Mouse (Mus musculus): ENCODE measurements at regions not wholly inside any gene's neighbourhood (a gene's known extent, or its start where the extent isn't known, plus 50 kb on each side); places are given as distances from the start of the nearest gene placed in this dataset.

DNA sequence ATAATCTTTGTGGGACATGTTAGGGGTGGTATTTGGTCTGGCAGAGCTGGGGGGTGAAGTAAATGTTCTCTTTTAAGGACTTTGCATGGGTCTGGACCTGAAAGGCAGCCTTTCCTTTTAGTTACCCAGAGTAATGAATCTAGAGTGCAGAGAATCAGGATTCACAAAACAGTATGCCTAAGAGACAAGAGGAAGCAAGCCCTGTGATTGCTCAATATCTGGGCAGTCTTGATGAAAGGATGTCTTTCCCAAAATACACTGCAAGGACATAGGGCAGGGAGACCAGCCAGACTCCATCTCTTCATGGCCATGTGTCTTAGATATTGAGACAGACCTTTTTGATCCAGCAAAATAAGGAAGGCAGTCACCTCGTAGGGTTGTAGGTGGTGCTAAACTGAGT lies 84.3 kb downstream of the Ttc32 start:
- Histone ChIP-seq H3K9me3 (ENCODE audit: control insufficient read depth, low read length) (no peaks in the 10 kb centered on the region), H3K9ac (ENCODE audit: low read length) (no peak overlapping the region), H3K27ac (replicated peaks) (no peak overlapping the region), H3K36me3 (ENCODE audit: control insufficient read depth, insufficient read depth, low read length) (no peaks in the 10 kb centered on the region), H3K4me2 (replicated peaks; ENCODE audit: low read depth) (no peak overlapping the region), H3K4me3 (ENCODE audit: low read depth, low read length) (no peak overlapping the region), H3K4me1 (replicated peaks; ENCODE audit: control insufficient read depth, insufficient read depth) (no peaks in the 10 kb centered on the region), H3K27me3 (ENCODE audit: control insufficient read depth, insufficient read depth, low read length) (no peaks in the 10 kb centered on the region)
- 88% methylated on average over 1 of the region's 1 CpGs for WGBS
- ATAC-seq (ENCODE audit: low FRiP score, low TSS enrichment) (no peak), DNase-seq (ENCODE audit: low spot score) (no peak)
- no peak for TF ChIP-seq EP300 (optimal IDR thresholded peaks at IDR 0.05)
- no peak for TF ChIP-seq CTCF (IDR thresholded peaks at IDR 0.05; ENCODE audit: low read depth)

DNA sequence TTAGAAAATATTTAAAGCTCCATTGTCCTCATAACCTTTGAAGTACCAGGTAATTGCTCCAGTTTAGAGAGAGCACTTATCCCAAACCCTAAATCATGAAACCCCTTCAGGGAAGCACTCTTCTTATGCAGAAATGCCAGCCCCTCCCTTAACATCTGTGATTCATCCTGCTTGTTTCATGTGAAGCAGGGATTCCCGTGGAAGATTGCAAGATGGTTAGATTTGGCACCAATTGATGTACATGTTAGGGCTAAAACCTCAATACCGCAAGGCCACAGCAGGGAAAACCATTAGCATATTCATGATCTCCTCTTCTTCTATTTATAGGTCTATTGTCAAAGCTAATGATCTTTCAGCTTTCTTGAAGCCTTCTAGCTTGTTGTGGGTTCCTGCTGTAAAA lies 88.8 kb downstream of the Ttc32 start:
- no peak overlapping the region for H3K27ac ChIP-seq (replicated peaks)
- no peak for ATAC-seq (ENCODE audit: low FRiP score, low TSS enrichment)
- TF ChIP-seq CTCF (IDR thresholded peaks at IDR 0.05; ENCODE audit: low read depth) (no peak), EP300 (optimal IDR thresholded peaks at IDR 0.05) (no peak)
- H3K4me3 ChIP-seq (ENCODE audit: low read depth, low read length): no peak overlapping the region
- no peaks in the 10 kb centered on the region for H3K27me3 ChIP-seq (ENCODE audit: control insufficient read depth, insufficient read depth, low read length)
- H3K4me1 ChIP-seq (replicated peaks; ENCODE audit: control insufficient read depth, insufficient read depth): no peaks in the 10 kb centered on the region
- H3K9me3 ChIP-seq (ENCODE audit: control insufficient read depth, low read length): no peaks in the 10 kb centered on the region
- H3K36me3 ChIP-seq (ENCODE audit: control insufficient read depth, insufficient read depth, low read length): no peaks in the 10 kb centered on the region
- no peak for DNase-seq (ENCODE audit: low spot score)
- H3K9ac ChIP-seq (ENCODE audit: low read length): no peak overlapping the region
- WGBS: 49% methylated on average over 2 of the region's 2 CpGs
- H3K4me2 ChIP-seq (replicated peaks; ENCODE audit: low read depth): no peak overlapping the region

DNA sequence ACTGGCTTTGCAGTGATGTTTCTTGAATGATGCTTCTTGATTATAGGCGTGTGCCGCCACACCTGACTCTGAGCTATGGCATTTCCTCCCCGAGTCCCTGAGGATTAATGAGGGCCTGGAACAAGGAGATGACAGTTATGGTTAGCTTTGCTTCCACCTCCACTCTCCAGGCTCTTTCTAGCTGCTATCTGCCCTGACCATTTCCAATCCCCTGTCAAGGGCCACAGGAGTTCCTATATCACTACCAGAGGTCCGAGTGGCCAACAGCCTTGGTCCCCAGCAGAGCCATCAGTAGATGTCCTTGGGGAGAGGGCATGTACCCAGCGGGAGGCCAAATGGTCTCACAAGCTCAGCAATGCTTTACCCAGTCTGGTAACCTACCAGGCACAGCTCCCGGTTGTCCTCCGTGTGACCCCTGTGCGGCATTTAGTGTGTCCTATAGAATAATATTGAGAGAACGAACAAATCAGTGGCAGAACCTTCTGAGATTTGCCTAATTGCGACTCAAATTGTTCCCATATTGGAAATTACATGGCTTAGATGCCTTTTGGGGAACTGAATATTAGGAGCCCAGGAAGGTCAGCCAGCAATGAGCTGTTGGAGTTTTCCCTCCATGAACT lies 98.2 kb downstream of the Ttc32 start:
- TF ChIP-seq EP300 (optimal IDR thresholded peaks at IDR 0.05) (no peak), CTCF (IDR thresholded peaks at IDR 0.05; ENCODE audit: low read depth) (no peak)
- H3K27me3 ChIP-seq (ENCODE audit: control insufficient read depth, insufficient read depth, low read length): no peaks in the 10 kb centered on the region
- H3K9me3 ChIP-seq (ENCODE audit: control insufficient read depth, low read length): no peaks in the 10 kb centered on the region
- WGBS: 82% methylated on average over 10 of the region's 10 CpGs
- H3K36me3 ChIP-seq (ENCODE audit: control insufficient read depth, insufficient read depth, low read length): no peaks in the 10 kb centered on the region
- H3K4me3 ChIP-seq (ENCODE audit: low read depth, low read length): no peak overlapping the region
- no peak overlapping the region for H3K4me2 ChIP-seq (replicated peaks; ENCODE audit: low read depth)
- no peak overlapping the region for H3K9ac ChIP-seq (ENCODE audit: low read length)
- no peak overlapping the region for H3K27ac ChIP-seq (replicated peaks)
- no peaks in the 10 kb centered on the region for H3K4me1 ChIP-seq (replicated peaks; ENCODE audit: control insufficient read depth, insufficient read depth)
- DNase-seq (ENCODE audit: low spot score) (no peak), ATAC-seq (ENCODE audit: low FRiP score, low TSS enrichment) (no peak)

DNA sequence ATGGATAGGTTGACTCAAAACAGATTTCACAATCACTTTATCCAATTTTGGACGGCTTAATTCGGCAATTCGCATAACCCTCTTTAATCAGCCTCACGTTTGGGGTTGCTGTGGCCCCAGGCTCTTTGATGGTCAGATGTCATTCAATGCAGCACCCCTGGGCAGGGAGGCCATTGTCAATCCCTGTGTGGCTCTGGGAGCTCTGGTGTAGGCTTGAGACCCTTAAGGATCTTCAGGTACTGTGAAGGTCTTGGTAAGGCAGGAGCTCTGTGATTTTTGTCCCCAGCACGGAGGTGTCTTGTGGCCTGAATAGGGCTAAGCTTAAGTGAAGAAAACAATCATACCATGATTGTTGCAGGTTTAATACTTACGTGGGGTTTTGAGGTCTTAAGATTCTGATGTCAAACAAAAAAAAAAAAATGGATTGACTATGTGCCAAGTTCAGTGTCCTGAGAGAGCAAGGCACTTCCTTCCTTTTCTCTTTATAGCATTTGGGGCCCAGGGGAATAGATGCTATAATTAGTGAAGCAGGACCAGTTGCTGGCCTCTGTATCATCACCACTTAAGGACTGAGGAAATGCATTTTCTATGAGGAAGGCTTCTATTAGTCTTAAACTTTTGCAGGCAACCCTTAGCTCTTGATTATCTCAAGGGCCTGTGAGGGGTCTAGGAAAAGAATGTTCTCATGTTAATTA lies 98.9 kb downstream of the Ttc32 start:
- Histone ChIP-seq H3K4me2 (replicated peaks; ENCODE audit: low read depth) (no peak overlapping the region), H3K36me3 (ENCODE audit: control insufficient read depth, insufficient read depth, low read length) (no peaks in the 10 kb centered on the region), H3K9me3 (ENCODE audit: control insufficient read depth, low read length) (no peaks in the 10 kb centered on the region), H3K4me1 (replicated peaks; ENCODE audit: control insufficient read depth, insufficient read depth) (no peaks in the 10 kb centered on the region), H3K4me3 (ENCODE audit: low read depth, low read length) (no peak overlapping the region), H3K9ac (ENCODE audit: low read length) (no peak overlapping the region), H3K27me3 (ENCODE audit: control insufficient read depth, insufficient read depth, low read length) (no peaks in the 10 kb centered on the region), H3K27ac (replicated peaks) (no peak overlapping the region)
- ATAC-seq (ENCODE audit: low FRiP score, low TSS enrichment) (no peak), DNase-seq (ENCODE audit: low spot score) (no peak)
- 69% methylated on average over 6 of the region's 6 CpGs for WGBS
- TF ChIP-seq CTCF (IDR thresholded peaks at IDR 0.05; ENCODE audit: low read depth): no peak
- no peak for TF ChIP-seq EP300 (optimal IDR thresholded peaks at IDR 0.05)

GRCm38 (mm10) chr12:9132621-9133020 lies 102.8 kb downstream of the Ttc32 start:
- ATAC-seq (ENCODE audit: low FRiP score, low TSS enrichment) (no peak), DNase-seq (ENCODE audit: low spot score) (no peak)
- TF ChIP-seq EP300 (optimal IDR thresholded peaks at IDR 0.05): no peak
- TF ChIP-seq CTCF (IDR thresholded peaks at IDR 0.05; ENCODE audit: low read depth): no peak
- H3K4me2 ChIP-seq (replicated peaks; ENCODE audit: low read depth): no peak overlapping the region
- H3K36me3 ChIP-seq (ENCODE audit: control insufficient read depth, insufficient read depth, low read length): no peaks in the 10 kb centered on the region
- H3K4me1 ChIP-seq (replicated peaks; ENCODE audit: control insufficient read depth, insufficient read depth): no peaks in the 10 kb centered on the region
- H3K4me3 ChIP-seq (ENCODE audit: low read depth, low read length): no peak overlapping the region
- no peaks in the 10 kb centered on the region for H3K27me3 ChIP-seq (ENCODE audit: control insufficient read depth, insufficient read depth, low read length)
- H3K27ac ChIP-seq (replicated peaks): no peak overlapping the region
- H3K9me3 ChIP-seq (ENCODE audit: control insufficient read depth, low read length): no peaks in the 10 kb centered on the region
- H3K9ac ChIP-seq (ENCODE audit: low read length): no peak overlapping the region
